Mouse (Mus musculus) left cerebral cortex, adult 8-10 months (tissue): Measurements from ENCODE around the gene Hist1h4b. TPM values are rescaled to one million over a fixed set of nuclear protein-coding genes. Genes with fewer than 3 reads are reported as not detected.

Experiments used
- DNase-seq, 2 experiments: peaks; one replicate each; pipeline ENCODE4 v3.0.0; 2022; ENCODE audit warnings: low spot score in 2 of 2
- total RNA-seq, 4 experiments: library from RNA; stranded (reverse); gene quantifications; 2 replicates each; pipeline ENCODE4 v1.2.4; 2022

Hist1h4b gene
- total RNA-seq, 4 experiments from 2014 or later, result 53.3 to 70.8 (median 63.3) TPM

- no peak for DNase-seq
These were observed 16.5 kb upstream of the Hist1h4b start for GRCm38 (mm10) chr13:23740256-23740840.

GRCm38 (mm10) chr13:23740910-23741309 lies 15.9 kb upstream of the Hist1h4b start:
- no peak for DNase-seq

- DNase-seq, result no peak
These were observed 14.8 kb upstream of the Hist1h4b start for GRCm38 (mm10) chr13:23742007-23742406.

GRCm38 (mm10) chr13:23743215-23743614 lies 13.6 kb upstream of the Hist1h4b start:
- no peak for DNase-seq

- no peak for DNase-seq
These were observed 12.8 kb upstream of the Hist1h4b start for GRCm38 (mm10) chr13:23743963-23744362.

- DNase-seq, result no peak
These were observed 12.1 kb upstream of the Hist1h4b start for GRCm38 (mm10) chr13:23744421-23745380.

- peak; percentile 71 to 81 for DNase-seq
These were observed 11.2 kb upstream of the Hist1h4b start, which contains the start of gene Hist1h3c for GRCm38 (mm10) chr13:23745381-23746161. TSS of gene Hist1h3c (minus strand) at chr13:23745602.

- peak; percentile 65 to 80 for DNase-seq
These were observed 10.4 kb upstream of the Hist1h4b start, which contains the start of gene Hist1h2bb for GRCm38 (mm10) chr13:23746201-23747080. TSS of gene Hist1h2bb (plus strand) at chr13:23746734.

- no peak for DNase-seq
These were observed 9.5 kb upstream of the Hist1h4b start for GRCm38 (mm10) chr13:23747081-23747891.

GRCm38 (mm10) chr13:23747892-23748288 lies 8.9 kb upstream of the Hist1h4b start:
- DNase-seq, result no peak

- DNase-seq, result no peak
These were observed 7.2 kb upstream of the Hist1h4b start for GRCm38 (mm10) chr13:23749563-23750121.

- DNase-seq, result peak in 1 of 2 experiments; percentile 52
These were observed 5.9 kb upstream of the Hist1h4b start, which contains the start of gene Hist1h2ab for GRCm38 (mm10) chr13:23750839-23751477. TSS of gene Hist1h2ab (plus strand) at chr13:23751126.

- DNase-seq, result no peak
These were observed 5.3 kb upstream of the Hist1h4b start for GRCm38 (mm10) chr13:23751478-23751956.

- DNase-seq, result peak; percentile 88 to 92
These were observed 4.6 kb upstream of the Hist1h4b start, which contains the start of gene Hist1h3b for GRCm38 (mm10) chr13:23752067-23752741. TSS of gene Hist1h3b (plus strand) at chr13:23752267.

GRCm38 (mm10) chr13:23752742-23753172 lies 4.1 kb upstream of the Hist1h4b start:
- DNase-seq, result no peak

- no peak for DNase-seq
These were observed 3.3 kb upstream of the Hist1h4b start for GRCm38 (mm10) chr13:23753314-23754078.

GRCm38 (mm10) chr13:23755000-23755399 lies 1.8 kb upstream of the Hist1h4b start:
- DNase-seq, result no peak
